Mouse (Mus musculus): ENCODE measurements around the gene Krit1.

GRCm38 (mm10) chr5:3800041-3800440 lies 2.9 kb upstream of the Krit1 start:
- TF ChIP-seq CTCF (IDR thresholded peaks at IDR 0.05; ENCODE audit: extremely low read depth, insufficient read depth, low read length), result no peak
- TF ChIP-seq POLR2A (IDR thresholded peaks at IDR 0.05; ENCODE audit: extremely low read depth, insufficient read depth, low read length), result no peak
